Mouse (Mus musculus) duodenum, adult 2 months (tissue): ENCODE data around the gene Snx29. TPM values are rescaled to one million over a fixed set of nuclear protein-coding genes. Genes with fewer than 3 reads are reported as not detected.

ENCODE experiments used
- polyA plus RNA-seq: library from polyadenylated mRNA; depleted of rRNA; stranded (reverse); fragments of >200 nt; gene quantifications from 2 replicates; pipeline ENCODE4 v1.2.3, GENCODE M21; 2012; ENCODE audit warnings: low replicate concordance; rRNA removed

Snx29 gene
- 3.1 and 5.8 TPM in 2 replicates for polyA plus RNA-seq

DNA sequence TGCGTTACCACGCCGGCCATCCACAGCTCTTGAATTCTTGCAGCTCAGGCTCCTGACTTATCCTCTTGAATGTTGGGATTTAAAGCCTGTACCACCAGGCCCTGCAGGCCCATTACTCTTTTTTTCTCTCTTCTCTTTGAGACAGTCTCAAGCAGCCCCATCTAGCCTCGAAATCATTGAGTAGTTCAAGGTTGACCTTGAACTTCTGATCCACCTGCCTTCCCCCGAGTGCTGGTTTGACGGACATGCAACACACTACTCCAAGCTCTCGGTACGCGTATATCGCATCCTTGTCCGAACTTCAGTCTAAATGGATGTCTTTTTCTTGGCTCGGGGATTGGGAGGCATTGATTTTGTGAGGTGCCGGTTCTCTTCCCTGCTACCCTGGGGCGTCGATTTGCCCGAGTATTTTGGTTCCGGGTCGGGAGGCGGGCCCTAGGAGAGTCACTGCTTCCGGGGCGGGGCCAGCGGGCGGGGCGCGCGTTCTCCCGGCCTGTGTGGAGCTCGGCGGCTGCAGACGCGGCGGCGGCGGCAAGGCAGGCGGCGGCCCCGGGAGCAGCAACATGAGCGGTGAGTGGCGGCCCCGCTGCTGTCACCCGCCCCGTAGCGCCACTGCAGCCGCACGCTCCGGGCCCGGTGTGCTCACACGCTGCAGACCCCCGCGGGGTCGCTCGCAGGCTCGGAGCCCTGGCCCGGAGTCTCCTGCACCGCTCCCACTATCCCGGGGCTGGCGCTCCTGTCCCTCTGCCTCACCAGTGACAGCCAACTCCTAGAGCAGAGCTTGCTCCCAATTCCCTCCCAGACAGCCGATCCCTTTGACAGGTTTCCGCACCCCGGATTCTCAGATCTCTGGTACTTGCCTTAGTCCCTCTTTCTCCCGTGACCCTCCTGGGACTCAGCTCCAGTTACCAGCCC, at the start of gene Snx29:
Snx29 (plus strand) TSS at position 500 of the 915 bp plus-strand sequence.

DNA sequence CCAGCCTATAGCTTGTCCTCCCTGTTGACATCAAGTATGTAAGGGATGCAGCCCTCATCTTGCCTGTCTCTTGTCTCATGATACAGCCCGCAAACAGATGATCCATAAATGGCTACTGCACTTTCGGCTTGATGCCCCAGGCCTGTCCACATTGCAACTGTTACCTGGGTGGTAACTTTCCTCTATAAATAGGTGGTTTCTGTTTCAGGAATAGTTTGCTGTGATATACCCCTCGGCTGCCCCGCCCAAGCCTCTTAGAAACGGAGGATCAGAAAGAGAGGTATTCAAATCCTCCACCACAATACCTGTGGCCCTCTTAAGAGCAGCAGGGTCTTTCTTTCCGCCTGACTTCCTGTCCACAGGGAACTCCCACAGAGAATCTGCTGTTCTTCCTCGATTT, 9.2 kb upstream of the Snx29 start, which contains the start of gene Tnfrsf17:
Tnfrsf17 (plus strand) TSS at position 301 of the 400 bp plus-strand sequence.

Other genes starting within 250 kb of the Snx29 start
- 36.6 and 38.6 TPM in 2 replicates for gene Txndc11, start 188.3 kb upstream of the Snx29 start, polyA plus RNA-seq
- 11.7 and 14.0 TPM in 2 replicates for gene Zc3h7a, start 146.5 kb upstream of the Snx29 start, polyA plus RNA-seq
- 0.68 and 0.91 TPM in 2 replicates for gene Rsl1d1, start 119.6 kb upstream of the Snx29 start, polyA plus RNA-seq
- 30.1 and 31.0 TPM in 2 replicates for gene Gspt1, start 68.6 kb upstream of the Snx29 start, polyA plus RNA-seq
- 6.7 and 10.3 TPM in 2 replicates for gene Tnfrsf17, start 9.1 kb upstream of the Snx29 start, polyA plus RNA-seq